Mouse (Mus musculus) liver, adult 10 weeks (tissue): ENCODE results near the gene A26c2. TPM values are rescaled to one million over a fixed set of nuclear protein-coding genes. Genes with fewer than 3 reads are reported as not detected.

Source experiments
- polyA plus RNA-seq: library from polyadenylated mRNA; stranded (reverse); fragments of 350-450 nt; fragmentation: Illumina TruSeq; extraction: RNeasy Lipid Tissue Mini Kit (QIAGEN cat#74804); gene quantifications from one replicate; pipeline ENCODE4 v1.2.3, GENCODE M21; 2014; ENCODE audit warnings: low read depth, low replicate concordance

Gene A26c2
- not detected for polyA plus RNA-seq

GRCm38 (mm10) chr7:62823573-62823972 is at the start of gene A26c2:
Gene A26c2 (minus strand): TSS chr7:62823673.

